Mouse (Mus musculus) limb, embryonic 15.5 days (tissue): Measurements from ENCODE around the gene Fam19a3. TPM values are rescaled to one million over a fixed set of nuclear protein-coding genes. Genes with fewer than 3 reads are reported as not detected.
"Not testable (repeated sequence)": the region's sequence is repeated elsewhere in the genome, so short reads cannot be mapped to it uniquely, and the experiment has no call there.

ENCODE experiments used
- ATAC-seq: fragments of 200-750 bp; cut with Nextera tagmentation; 2 replicates; pipeline ENCODE4 v1.8.0; 2017; ENCODE audit warnings: low read depth, moderate TSS enrichment; ENCODE audit not compliant: insufficient number of reproducible peaks, low FRiP score, low TSS enrichment
- H3K27ac ChIP-seq: fragments of 300-500 bp; sonication (generic); 2 replicates; pipeline ENCODE4 v1.5.1; 2015; ENCODE audit warnings: moderate library complexity, mild to moderate bottlenecking, inconsistent platforms
- H3K27me3 ChIP-seq: fragments of 300-500 bp; sonication (generic); 2 replicates; pipeline ENCODE4 v1.6.1; 2015; ENCODE audit warnings: inconsistent platforms
- H3K36me3 ChIP-seq: fragments of 300-500 bp; sonication (generic); 2 replicates; pipeline ENCODE4 v1.6.1; 2015; ENCODE audit warnings: inconsistent platforms
- H3K4me1 ChIP-seq: fragments of 300-500 bp; sonication (generic); 2 replicates; pipeline ENCODE4 v1.6.1; 2015; ENCODE audit warnings: inconsistent platforms
- H3K4me2 ChIP-seq: fragments of 300-500 bp; sonication (generic); 2 replicates; pipeline ENCODE4 v1.6.1; 2015; ENCODE audit warnings: mild to moderate bottlenecking, inconsistent platforms
- H3K4me3 ChIP-seq: fragments of 300-500 bp; sonication (generic); 2 replicates; pipeline ENCODE4 v1.5.1; 2015; ENCODE audit warnings: mild to moderate bottlenecking, inconsistent platforms
- H3K9ac ChIP-seq: fragments of 300-500 bp; sonication (generic); 2 replicates; pipeline ENCODE4 v1.6.1; 2015; ENCODE audit warnings: inconsistent platforms
- H3K9me3 ChIP-seq: fragments of 300-500 bp; sonication (generic); 2 replicates; pipeline ENCODE4 v1.6.1; 2016; ENCODE audit warnings: inconsistent platforms
- WGBS: fragments of 180-500 bp; shearing (Covaris S2); methylation state at CpG from one replicate; pipeline ENCODE4 v1.1.7; 2015; 5-methylcytosine and 5-hydroxymethylcytosine counted together
- polyA plus RNA-seq: library from polyadenylated mRNA; unstranded; fragments of >200 nt; fragmentation: Nextera tagmentation; extraction: Ambion mirVana; gene quantifications from 2 replicates; pipeline ENCODE4 v1.2.1, GENCODE M21; 2015

Fam19a3 gene
- polyA plus RNA-seq, result 0.15 and 0.20 TPM in 2 replicates

DNA sequence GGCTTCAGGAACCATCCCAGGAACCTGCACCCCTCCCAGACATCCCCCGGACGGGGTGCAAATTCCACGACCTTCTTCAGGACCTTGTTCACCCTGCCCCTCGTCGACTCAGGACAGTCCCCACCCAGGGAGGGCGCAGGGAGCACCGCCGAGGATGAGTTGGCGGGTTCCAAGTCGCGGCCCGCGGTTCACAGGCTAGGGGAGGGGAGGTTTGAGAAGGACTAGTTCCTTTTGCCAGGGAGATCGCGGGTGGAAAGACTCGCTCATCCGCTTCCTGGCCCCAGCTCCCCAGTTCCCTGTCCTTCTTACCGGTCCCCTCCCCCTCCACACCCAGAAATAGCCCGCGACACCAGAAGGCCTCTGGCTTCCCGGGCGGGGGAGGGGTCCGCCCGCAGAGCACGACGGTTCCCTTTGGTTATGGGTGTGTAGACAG is at the start of gene Fam19a3:
TSS of gene Fam19a3 (minus strand) at position 370 of the 433 bp plus-strand sequence.
- no peak for ATAC-seq

DNA sequence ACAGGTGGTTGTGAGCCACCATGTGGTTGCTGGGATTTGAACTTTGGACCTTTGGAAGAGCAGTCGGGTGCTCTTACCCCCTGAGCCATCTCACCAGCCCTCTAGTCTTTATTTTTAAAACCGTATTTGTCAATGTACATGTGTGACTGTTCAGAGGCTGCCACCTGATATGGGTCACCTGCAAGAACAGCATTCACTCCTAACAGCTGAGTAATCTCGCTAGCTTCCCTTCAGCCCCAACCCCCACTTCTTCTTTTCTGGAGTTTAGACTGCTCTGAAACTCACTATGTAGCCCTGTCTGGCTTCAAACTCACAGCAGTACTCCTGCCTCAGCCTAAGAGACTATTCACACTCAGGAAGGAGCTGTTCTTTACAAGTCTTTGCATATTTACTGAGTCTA is 40.8 kb upstream of the Fam19a3 start:
- no peaks in the 10 kb centered on the region for H3K9me3 ChIP-seq
- peaks cover 6% of the 10 kb centered on the region for H3K4me1 ChIP-seq
- 79% methylated on average over 3 of the region's 3 CpGs for WGBS
- H3K27me3 ChIP-seq, result no peaks in the 10 kb centered on the region
- no peak overlapping the region for H3K27ac ChIP-seq
- no peak overlapping the region for H3K4me2 ChIP-seq
- H3K4me3 ChIP-seq, result no peak overlapping the region
- ATAC-seq, result no peak
- H3K36me3 ChIP-seq, result peaks cover 24% of the 10 kb centered on the region
- H3K9ac ChIP-seq, result no peak overlapping the region

More for the DNA sequence above, at the start of gene Fam19a3:
- no peaks in the 10 kb centered on the region for H3K9me3 ChIP-seq
- peak within 1 kb of the TSS; percentile 52 for H3K4me3 ChIP-seq
- H3K4me2 ChIP-seq, result peak within 1 kb of the TSS; percentile 98
- H3K27me3 ChIP-seq, result peaks cover 80% of the 10 kb centered on the region
- H3K9ac ChIP-seq, result peak within 1 kb of the TSS; percentile 41
- peaks cover 31% of the 10 kb centered on the region for H3K4me1 ChIP-seq
- under 1% methylated on average over 26 of the region's 26 CpGs for WGBS
- H3K36me3 ChIP-seq, result no peaks in the 10 kb centered on the region
- H3K27ac ChIP-seq, result no peak within 1 kb of the TSS

DNA sequence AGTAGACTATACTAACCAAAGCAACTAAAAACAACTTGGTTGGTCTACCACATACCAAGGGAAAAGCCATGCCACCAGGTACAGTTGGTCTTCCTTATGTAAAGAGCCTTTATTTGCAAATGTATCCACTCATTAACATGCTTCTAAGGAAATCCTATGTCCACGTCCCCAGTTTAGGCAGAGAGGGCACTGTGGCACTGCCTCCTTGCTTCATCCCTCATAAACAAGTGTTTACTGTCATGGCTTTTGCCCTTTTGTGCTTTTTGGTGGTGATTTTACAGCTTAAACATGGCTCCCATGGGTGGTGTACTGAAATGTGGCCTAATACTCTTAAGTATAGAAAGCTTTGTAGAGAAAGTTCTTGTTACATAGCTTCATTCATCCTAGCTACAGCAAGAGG is 38.8 kb upstream of the Fam19a3 start:
- Histone ChIP-seq H3K9ac (no peak overlapping the region), H3K9me3 (no peaks in the 10 kb centered on the region), H3K36me3 (peaks cover 16% of the 10 kb centered on the region), H3K4me1 (peaks cover 19% of the 10 kb centered on the region), H3K27me3 (no peaks in the 10 kb centered on the region), H3K4me3 (no peak overlapping the region), H3K27ac (no peak overlapping the region), H3K4me2 (no peak overlapping the region)
- WGBS, result 47% methylated on average over 1 of the region's 1 CpGs
- ATAC-seq, result no peak

DNA sequence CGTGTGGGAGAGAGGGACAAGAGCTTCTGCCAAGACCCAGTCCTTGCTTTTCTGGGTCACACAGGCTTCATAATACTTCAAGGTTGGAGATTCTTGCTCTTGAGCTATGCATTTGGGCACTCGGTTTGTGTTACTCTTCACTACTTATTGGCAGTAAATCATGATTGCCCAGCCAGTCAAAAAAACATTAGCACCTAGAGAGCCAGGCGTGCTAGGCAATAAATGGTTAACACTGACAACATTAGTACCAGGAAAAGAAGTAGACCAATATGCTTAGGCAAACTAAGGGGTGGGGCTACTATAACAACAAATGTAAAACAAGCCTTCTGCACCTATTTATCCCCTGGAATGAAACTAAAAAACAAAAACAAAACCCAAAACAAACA is 37.1 kb upstream of the Fam19a3 start:
- Histone ChIP-seq H3K36me3 (peaks cover 11% of the 10 kb centered on the region; the same call in 1 of the 2 replicates), H3K4me3 (peak overlapping the region; percentile 75), H3K9me3 (no peaks in the 10 kb centered on the region), H3K4me2 (peak overlapping the region; percentile 70), H3K9ac (0 out of 2 replicates have a peak overlapping the region, but pooled peaks have one; percentile 93), H3K4me1 (peaks cover 19% of the 10 kb centered on the region), H3K27me3 (no peaks in the 10 kb centered on the region), H3K27ac (peak overlapping the region; percentile 97)
- no peak for ATAC-seq
- WGBS, result 1% methylated on average over 3 of the region's 3 CpGs

DNA sequence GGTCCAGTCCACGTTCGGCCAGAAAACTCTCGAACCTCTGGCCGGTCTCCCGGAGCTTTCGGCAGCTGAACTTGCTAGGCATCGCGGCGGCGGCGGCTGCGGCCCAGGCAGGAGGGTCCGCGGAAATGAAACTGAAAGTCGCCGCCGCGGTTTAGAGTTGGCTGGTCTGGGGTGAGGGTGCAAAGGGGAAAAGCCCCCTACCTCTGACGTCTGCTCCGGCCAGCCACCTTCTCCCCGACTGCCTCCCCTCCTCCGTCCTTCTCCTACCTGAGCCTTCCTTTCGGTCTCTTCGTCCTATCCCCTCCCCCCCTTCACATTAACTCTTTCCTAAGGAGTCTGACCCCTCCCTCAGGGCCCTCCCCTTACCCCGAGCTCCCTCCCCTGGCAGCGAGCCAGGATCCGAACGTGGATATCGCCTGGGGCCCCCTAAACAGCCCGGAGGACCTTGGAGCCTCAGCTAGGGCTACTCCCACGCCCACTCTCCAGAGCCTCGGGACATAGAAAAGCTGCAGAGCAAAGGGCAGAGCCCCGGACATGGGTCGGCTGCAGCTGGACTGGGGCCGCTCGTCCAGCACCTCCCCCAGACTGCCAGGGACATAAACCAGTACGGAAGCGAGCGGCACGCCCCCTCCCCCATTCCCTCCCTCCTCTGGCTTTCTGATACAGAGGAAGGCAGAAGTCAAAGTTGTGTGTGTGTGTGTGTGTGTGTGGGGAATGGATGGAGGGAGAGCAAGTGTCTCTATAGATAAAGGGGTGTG is 36.5 kb upstream of the Fam19a3 start, which contains the start of gene Mov10:
TSS of gene Mov10 (minus strand) at position 573 of the 758 bp plus-strand sequence.
- WGBS, result under 1% methylated on average over 36 of the region's 40 CpGs
- no peaks in the 10 kb centered on the region for H3K9me3 ChIP-seq
- no peaks in the 10 kb centered on the region for H3K27me3 ChIP-seq
- peaks cover 11% of the 10 kb centered on the region; the same call in 1 of the 2 replicates for H3K36me3 ChIP-seq
- peak; percentile 73 for ATAC-seq
- peak within 1 kb of the TSS; percentile 70 for H3K4me2 ChIP-seq
- H3K4me3 ChIP-seq, result peak within 1 kb of the TSS; percentile 75
- peaks cover 19% of the 10 kb centered on the region for H3K4me1 ChIP-seq
- peak within 1 kb of the TSS; percentile 93 for H3K9ac ChIP-seq
- H3K27ac ChIP-seq, result peak within 1 kb of the TSS; percentile 97

DNA sequence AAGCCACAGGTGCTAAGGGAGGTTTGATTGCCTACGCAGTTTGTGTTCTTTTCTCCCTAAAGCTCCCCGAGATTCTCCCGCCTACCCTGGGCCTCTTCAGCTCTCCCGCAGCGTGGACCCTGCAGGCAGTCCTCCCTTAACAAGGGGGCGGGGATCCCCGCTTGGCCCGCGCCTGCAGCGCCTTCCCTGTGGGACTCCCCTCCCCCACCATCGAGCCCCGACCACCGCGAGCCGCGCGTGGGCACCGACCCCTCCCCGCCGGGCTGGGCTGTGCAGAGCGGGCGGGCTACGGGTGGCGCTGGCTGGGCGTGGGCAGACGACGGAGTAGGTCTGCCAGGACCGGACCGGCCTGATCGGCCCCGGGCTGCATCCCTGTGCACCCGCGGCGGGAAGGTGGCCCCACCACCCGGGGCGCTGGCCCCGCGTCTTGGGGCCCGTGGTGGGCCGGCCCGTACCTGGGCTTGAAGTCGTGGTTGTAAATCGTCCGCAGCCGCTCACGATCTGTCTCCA is 35.9 kb upstream of the Fam19a3 start:
- H3K4me2 ChIP-seq, result peak overlapping the region; percentile 70
- peaks cover 19% of the 10 kb centered on the region for H3K4me1 ChIP-seq
- peak overlapping the region; percentile 97 for H3K27ac ChIP-seq
- no peaks in the 10 kb centered on the region for H3K27me3 ChIP-seq
- peak overlapping the region; percentile 93 for H3K9ac ChIP-seq
- H3K9me3 ChIP-seq, result no peaks in the 10 kb centered on the region
- H3K36me3 ChIP-seq, result peaks cover 10% of the 10 kb centered on the region; the same call in 1 of the 2 replicates
- peak; percentile 74 for ATAC-seq
- under 1% methylated on average over 46 of the region's 46 CpGs for WGBS
- peak overlapping the region; percentile 75 for H3K4me3 ChIP-seq

DNA sequence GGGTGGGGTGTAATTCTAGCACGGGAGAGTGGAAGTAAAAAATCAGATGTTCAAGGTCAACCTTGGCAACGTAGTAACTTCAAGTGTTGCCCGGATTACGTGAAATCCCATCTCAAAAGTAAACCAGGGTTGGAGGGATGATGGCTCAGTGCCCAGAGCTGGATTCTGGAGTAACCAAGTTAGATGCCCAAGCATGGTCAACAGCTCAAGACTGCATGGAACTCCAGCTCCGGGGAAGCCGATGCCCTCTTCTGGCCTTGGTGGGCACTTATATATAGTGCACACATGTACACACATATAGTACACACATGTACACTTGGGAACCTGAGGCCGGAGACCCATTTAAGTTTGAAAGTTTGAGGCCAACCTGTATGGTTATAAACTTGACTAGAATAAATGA is 34.5 kb upstream of the Fam19a3 start:
- H3K36me3 ChIP-seq, result 0 out of 2 replicates have a peak, but pooled peaks cover 2% of the 10 kb centered on the region
- no peak overlapping the region for H3K4me3 ChIP-seq
- peaks cover 19% of the 10 kb centered on the region for H3K4me1 ChIP-seq
- H3K9ac ChIP-seq, result no peak overlapping the region
- no peaks in the 10 kb centered on the region for H3K27me3 ChIP-seq
- H3K9me3 ChIP-seq, result no peaks in the 10 kb centered on the region
- no peak for ATAC-seq
- no peak overlapping the region for H3K4me2 ChIP-seq
- no peak overlapping the region for H3K27ac ChIP-seq
- 95% methylated on average over 7 of the region's 7 CpGs for WGBS

DNA sequence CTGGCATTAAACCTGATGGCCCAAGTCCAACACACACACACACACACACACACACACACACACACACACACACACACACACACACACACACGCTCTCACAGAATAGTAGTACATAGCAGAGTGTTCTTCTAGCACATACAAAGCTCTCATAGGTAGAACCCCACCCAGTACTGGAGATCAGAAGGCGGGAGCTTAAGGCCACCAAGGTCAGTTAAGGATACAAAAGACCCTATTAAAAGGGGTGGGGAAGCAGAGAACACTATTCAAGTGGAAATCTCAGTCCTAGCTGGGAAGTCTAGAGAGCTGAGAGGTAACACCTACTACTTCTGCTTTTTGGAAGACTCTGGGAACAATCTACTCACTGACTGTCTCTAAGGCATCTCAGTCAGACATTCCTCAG is 33.7 kb upstream of the Fam19a3 start:
- Histone ChIP-seq H3K27me3 (no peaks in the 10 kb centered on the region), H3K9ac (no peak overlapping the region), H3K27ac (no peak overlapping the region), H3K4me2 (no peak overlapping the region), H3K9me3 (no peaks in the 10 kb centered on the region), H3K4me3 (no peak overlapping the region), H3K4me1 (peaks cover 19% of the 10 kb centered on the region), H3K36me3 (no peaks in the 10 kb centered on the region)
- no peak for ATAC-seq
- WGBS, result 92% methylated on average over 2 of the region's 2 CpGs

DNA sequence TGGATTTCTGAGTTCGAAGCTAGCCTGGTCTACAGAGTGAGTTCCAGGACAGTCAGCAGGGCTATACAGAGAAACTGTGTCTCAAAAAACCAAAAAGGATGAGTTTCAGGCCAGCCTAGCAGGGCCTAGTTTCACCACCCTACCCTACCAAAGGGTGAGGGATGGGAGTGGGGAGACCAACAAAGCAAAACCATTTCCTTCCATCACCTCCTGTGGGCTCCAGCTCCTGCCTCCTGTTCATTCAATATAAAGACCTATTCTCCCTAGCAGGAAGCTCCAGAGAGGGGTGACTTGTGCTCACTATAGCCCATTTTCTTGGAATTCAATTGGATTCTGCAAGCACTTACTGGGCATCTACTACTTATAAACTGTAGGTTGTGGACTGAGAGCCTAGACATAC is 33.1 kb upstream of the Fam19a3 start:
- H3K9ac ChIP-seq, result no peak overlapping the region
- H3K36me3 ChIP-seq, result no peaks in the 10 kb centered on the region
- H3K4me2 ChIP-seq, result no peak overlapping the region
- no peak for ATAC-seq
- H3K27me3 ChIP-seq, result no peaks in the 10 kb centered on the region
- no peaks in the 10 kb centered on the region for H3K9me3 ChIP-seq
- no peak overlapping the region for H3K27ac ChIP-seq
- no peak overlapping the region for H3K4me3 ChIP-seq
- 92% methylated on average over 1 of the region's 1 CpGs for WGBS
- peaks cover 19% of the 10 kb centered on the region for H3K4me1 ChIP-seq

DNA sequence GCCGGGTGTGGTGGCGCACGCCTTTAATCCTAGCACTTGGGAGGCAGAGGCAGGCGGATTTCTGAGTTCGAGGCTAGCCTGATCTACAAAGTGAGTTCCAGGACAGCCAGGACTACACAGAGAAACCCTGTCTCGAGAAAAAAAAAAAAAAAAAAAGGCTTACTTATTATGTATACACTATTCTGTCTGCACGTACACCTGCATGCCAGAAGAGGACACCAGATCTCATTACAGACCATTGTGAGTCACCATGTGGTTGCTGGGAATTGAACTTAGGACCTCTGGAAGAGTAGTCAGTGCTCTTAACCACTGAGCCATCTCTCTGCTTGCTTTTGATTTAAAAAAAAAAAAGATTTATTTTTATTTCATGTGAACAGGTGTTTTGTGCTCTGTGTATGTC is 31.6 kb upstream of the Fam19a3 start:
- 93% methylated on average over 7 of the region's 7 CpGs for WGBS

DNA sequence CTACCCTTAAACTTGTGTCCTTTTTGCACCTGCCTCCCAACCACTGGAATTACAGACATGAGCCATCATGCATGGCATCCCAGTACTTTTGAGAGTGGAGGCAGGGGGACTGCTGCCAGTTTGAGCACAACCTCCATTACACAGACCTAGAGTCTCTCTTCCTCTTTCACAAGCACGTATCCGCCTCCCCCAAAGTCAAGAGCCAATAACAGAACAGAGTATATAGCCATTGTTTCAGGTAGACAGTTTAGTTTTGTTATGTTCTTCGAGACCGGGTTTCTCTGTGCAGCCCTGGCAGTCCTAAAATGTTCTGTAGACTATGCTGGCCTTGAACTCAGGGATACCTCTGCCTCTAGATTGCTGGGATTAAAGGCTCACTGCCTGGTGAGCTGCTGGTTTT is 30.6 kb upstream of the Fam19a3 start:
- H3K36me3 ChIP-seq, result no peaks in the 10 kb centered on the region

More for the DNA sequence above, 31.6 kb upstream of the Fam19a3 start:
- not testable (repeated sequence) for H3K4me3 ChIP-seq, H3K36me3 ChIP-seq, H3K4me2 ChIP-seq, H3K9ac ChIP-seq, H3K27me3 ChIP-seq, ATAC-seq, H3K9me3 ChIP-seq, H3K27ac ChIP-seq
- peaks cover 13% of the 10 kb centered on the region for H3K4me1 ChIP-seq

DNA sequence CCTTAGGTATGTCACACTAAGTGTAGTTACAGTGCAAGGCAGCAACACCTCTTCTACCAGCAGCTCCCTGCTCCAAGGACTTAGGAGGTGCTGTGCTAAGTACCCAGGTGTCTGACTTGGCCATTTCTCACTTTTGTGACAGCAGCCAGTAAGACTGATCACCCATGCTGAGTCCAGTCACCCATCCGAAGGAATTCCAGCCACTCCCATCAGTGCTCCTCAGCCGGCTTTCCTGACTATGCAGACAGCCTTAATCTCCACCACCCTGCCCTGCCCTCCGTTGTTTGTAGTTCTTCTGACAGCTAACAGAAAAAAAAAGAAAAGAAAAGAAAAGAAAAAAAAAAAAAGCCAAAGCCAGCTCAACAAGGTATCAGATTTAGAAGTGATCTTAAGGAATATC is 30.1 kb upstream of the Fam19a3 start:
- Histone ChIP-seq H3K4me1 (peaks cover 6% of the 10 kb centered on the region), H3K4me2 (no peak overlapping the region), H3K27me3 (no peaks in the 10 kb centered on the region), H3K4me3 (no peak overlapping the region), H3K9me3 (no peaks in the 10 kb centered on the region), H3K27ac (no peak overlapping the region), H3K9ac (no peak overlapping the region), H3K36me3 (peaks cover 3% of the 10 kb centered on the region; the same call in 1 of the 2 replicates)
- ATAC-seq, result no peak
- 30% methylated on average over 3 of the region's 3 CpGs for WGBS

More for the DNA sequence above, 30.6 kb upstream of the Fam19a3 start:
- Histone ChIP-seq H3K4me3 (no peak overlapping the region), H3K9ac (no peak overlapping the region), H3K27ac (no peak overlapping the region), H3K4me2 (no peak overlapping the region), H3K9me3 (no peaks in the 10 kb centered on the region), H3K27me3 (no peaks in the 10 kb centered on the region), H3K4me1 (peaks cover 11% of the 10 kb centered on the region)
- no peak for ATAC-seq
- 87% methylated on average over 4 of the region's 4 CpGs for WGBS
